Mouse (Mus musculus) gastrocnemius, adult 18-20 months (tissue): ENCODE measurements around the gene Nceh1. TPM values are rescaled to one million over a fixed set of nuclear protein-coding genes. Genes with fewer than 3 reads are reported as not detected.

Experiments
- DNase-seq: peaks from one replicate; pipeline ENCODE4 v3.0.0; 2021; ENCODE audit warnings: low spot score
- long read RNA-seq, 2 experiments: library from polyadenylated mRNA; stranded (forward); transcript quantifications; one replicate each; pipeline ENCODE4 v2.0.0; 2021
- total RNA-seq, 2 experiments: library from RNA; stranded (reverse); gene quantifications; 2 replicates each; pipeline ENCODE4 v1.2.3; 2021

The Nceh1 gene
- total RNA-seq: 10 to 100 TPM; 17.8 to 20.0 TPM
- long read RNA-seq, experiment 1, full-length matches to known transcripts: 9 of 9 reads
- long read RNA-seq, experiment 1, partial matches to known transcripts: 0 of 9 reads
- long read RNA-seq, experiment 1, other reads (novel, unspliced or antisense): 0 of 9 reads
- long read RNA-seq, experiment 2, full-length matches to known transcripts: 11 of 12 reads
- long read RNA-seq, experiment 2, partial matches to known transcripts: 0 of 12 reads
- long read RNA-seq, experiment 2, other reads (novel, unspliced or antisense): 1 of 12 reads

- DNase-seq: peak; percentile 93
Measured at GRCm38 (mm10) chr3:27182733-27183600, at the start of gene Nceh1. Gene Nceh1 (plus strand): TSS chr3:27182965.

- no peak for DNase-seq
Measured at GRCm38 (mm10) chr3:27140101-27140500, 42.7 kb upstream of the Nceh1 start.

GRCm38 (mm10) chr3:27143570-27143969 lies 39.2 kb upstream of the Nceh1 start:
- DNase-seq: no peak

- no peak for DNase-seq
Measured at GRCm38 (mm10) chr3:27145733-27146132, 37.0 kb upstream of the Nceh1 start.

- DNase-seq: no peak
Measured at GRCm38 (mm10) chr3:27153191-27153671, 29.5 kb upstream of the Nceh1 start.

- DNase-seq: peak; percentile 99
Measured at GRCm38 (mm10) chr3:27153701-27154209, 29.0 kb upstream of the Nceh1 start, which contains the start of gene Ect2. Gene Ect2 (minus strand): TSS chr3:27153878.

GRCm38 (mm10) chr3:27154280-27154679 lies 28.5 kb upstream of the Nceh1 start:
- DNase-seq: no peak

GRCm38 (mm10) chr3:27155051-27155855 lies 27.5 kb upstream of the Nceh1 start:
- DNase-seq: no peak

- no peak for DNase-seq
Measured at GRCm38 (mm10) chr3:27155856-27156593, 26.7 kb upstream of the Nceh1 start.

GRCm38 (mm10) chr3:27156594-27156949 lies 26.2 kb upstream of the Nceh1 start:
- no peak for DNase-seq

GRCm38 (mm10) chr3:27158910-27159309 lies 23.9 kb upstream of the Nceh1 start:
- DNase-seq: no peak

- no peak for DNase-seq
Measured at GRCm38 (mm10) chr3:27161645-27162409, 20.9 kb upstream of the Nceh1 start.

GRCm38 (mm10) chr3:27162410-27162804 lies 20.4 kb upstream of the Nceh1 start:
- DNase-seq: no peak

- DNase-seq: no peak
Measured at GRCm38 (mm10) chr3:27165481-27166065, 17.2 kb upstream of the Nceh1 start.

- DNase-seq: no peak
Measured at GRCm38 (mm10) chr3:27170257-27170656, 12.5 kb upstream of the Nceh1 start.

- no peak for DNase-seq
Measured at GRCm38 (mm10) chr3:27179711-27180110, 3.1 kb upstream of the Nceh1 start.

- no peak for DNase-seq
Measured at GRCm38 (mm10) chr3:27183601-27184175, 923 bp downstream of the Nceh1 start.

- DNase-seq: no peak
Measured at GRCm38 (mm10) chr3:27188386-27188785, 5.6 kb downstream of the Nceh1 start.
